Comparison of ENCODE assay signal across 7 mouse cellular contexts in the genomic region with DNA sequence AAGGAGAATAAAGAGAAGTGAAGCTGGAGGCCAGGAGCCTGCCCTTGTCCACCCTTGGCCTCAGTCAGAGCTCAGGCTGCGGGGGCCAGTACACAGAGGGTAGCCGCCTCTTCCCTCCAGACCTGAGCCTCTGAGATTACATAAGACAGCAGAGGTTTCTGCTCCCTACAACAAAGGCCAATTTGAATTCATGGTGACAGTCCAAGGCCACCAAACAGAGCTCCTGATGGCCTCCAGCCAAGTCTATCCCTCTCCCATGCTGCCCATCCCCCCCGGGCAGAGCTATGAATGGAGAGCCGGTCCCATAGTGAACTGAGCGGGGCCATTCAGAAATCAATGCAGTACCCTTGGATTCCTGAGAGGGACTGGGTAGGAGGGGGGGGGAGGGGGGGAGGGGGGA. TPM values are rescaled to one million over a fixed set of nuclear protein-coding genes. Genes with fewer than 3 reads are reported as not detected.
DNase-seq lines count a peak whose midpoint lies in the region; ATAC-seq lines count a peak whose summit lies in the region.

No protein-coding gene starts in this region.

- H3K4me3 ChIP-seq in limb, embryonic 12.5 days (replicated peaks), result no peak overlapping the region
- no peak overlapping the region for H3K4me3 ChIP-seq in limb, embryonic 10.5 days
- no peak overlapping the region for H3K4me3 ChIP-seq in forebrain, embryonic 14.5 days (ENCODE audit: low read depth, low read length)
- H3K4me3 ChIP-seq in hindbrain, embryonic 13.5 days, result no peak overlapping the region
- H3K4me3 ChIP-seq in midbrain, embryonic 15.5 days, result no peak overlapping the region

- no peak overlapping the region for H3K4me2 ChIP-seq in limb, embryonic 12.5 days
- no peak overlapping the region for H3K4me2 ChIP-seq in forebrain, embryonic 14.5 days (ENCODE audit: low read length)
- no peak overlapping the region for H3K4me2 ChIP-seq in hindbrain, embryonic 13.5 days
- no peak overlapping the region for H3K4me2 ChIP-seq in midbrain, embryonic 15.5 days

- 0 out of 2 replicates have a peak, but pooled peaks have one; percentile 46 for ATAC-seq in limb, embryonic 12.5 days (ENCODE audit: insufficient number of reproducible peaks, insufficient read depth, low FRiP score, low TSS enrichment, low read depth)
- peak; percentile 77 for ATAC-seq in forebrain, embryonic 14.5 days
- peak; percentile 52 for ATAC-seq in hindbrain, embryonic 13.5 days (ENCODE audit: low FRiP score)
- ATAC-seq in midbrain, embryonic 15.5 days (replicated peaks), result peak; percentile 53; the same call in 1 of the 2 replicates

- no peaks in the 10 kb centered on the region for H3K4me1 ChIP-seq in limb, embryonic 12.5 days (replicated peaks)
- H3K4me1 ChIP-seq in limb, embryonic 10.5 days, result no peaks in the 10 kb centered on the region
- peaks cover 5% of the 10 kb centered on the region; the same call in 1 of the 2 replicates for H3K4me1 ChIP-seq in forebrain, embryonic 14.5 days (ENCODE audit: control insufficient read depth, insufficient read depth, low read length)
- H3K4me1 ChIP-seq in hindbrain, embryonic 13.5 days (replicated peaks), result peaks cover 7% of the 10 kb centered on the region
- H3K4me1 ChIP-seq in midbrain, embryonic 15.5 days, result no peaks in the 10 kb centered on the region

- no peak for DNase-seq in limb, embryonic 10.5 days (ENCODE audit: low spot score)
- peak; percentile 74 for DNase-seq in forebrain, embryonic 14.5 days (ENCODE audit: low spot score)
- DNase-seq in embryo, embryonic 9.5 days (ENCODE audit: extremely low spot score), result no peak
- DNase-seq in urinary bladder, postnatal 25 days (ENCODE audit: low spot score), result no peak

- no peaks in the 10 kb centered on the region for H3K9me3 ChIP-seq in limb, embryonic 12.5 days
- no peaks in the 10 kb centered on the region for H3K9me3 ChIP-seq in limb, embryonic 10.5 days (replicated peaks)
- H3K9me3 ChIP-seq in forebrain, embryonic 14.5 days (replicated peaks; ENCODE audit: control insufficient read depth, low read length), result no peaks in the 10 kb centered on the region
- no peaks in the 10 kb centered on the region for H3K9me3 ChIP-seq in hindbrain, embryonic 13.5 days
- H3K9me3 ChIP-seq in midbrain, embryonic 15.5 days, result no peaks in the 10 kb centered on the region

- WGBS in limb, embryonic 12.5 days, result 89% methylated on average over 5 of the region's 5 CpGs
- WGBS in limb, embryonic 10.5 days, result 83% methylated on average over 5 of the region's 5 CpGs
- WGBS in forebrain, embryonic 14.5 days, result 30% methylated on average over 5 of the region's 5 CpGs
- WGBS in hindbrain, embryonic 13.5 days, result 49% methylated on average over 5 of the region's 5 CpGs
- 63% methylated on average over 5 of the region's 5 CpGs for WGBS in midbrain, embryonic 15.5 days

- no peaks in the 10 kb centered on the region for H3K36me3 ChIP-seq in limb, embryonic 12.5 days
- no peaks in the 10 kb centered on the region for H3K36me3 ChIP-seq in limb, embryonic 10.5 days
- H3K36me3 ChIP-seq in forebrain, embryonic 14.5 days (ENCODE audit: control insufficient read depth, insufficient read depth, low read length), result no peaks in the 10 kb centered on the region
- H3K36me3 ChIP-seq in hindbrain, embryonic 13.5 days, result peaks cover 42% of the 10 kb centered on the region
- H3K36me3 ChIP-seq in midbrain, embryonic 15.5 days (replicated peaks), result no peaks in the 10 kb centered on the region; the same call in 1 of the 2 replicates

- no peak overlapping the region for H3K27ac ChIP-seq in limb, embryonic 12.5 days
- H3K27ac ChIP-seq in limb, embryonic 10.5 days, result no peak overlapping the region
- no peak overlapping the region for H3K27ac ChIP-seq in forebrain, embryonic 14.5 days (ENCODE audit: low read depth, low read length)
- no peak overlapping the region; the same call in 1 of the 2 replicates for H3K27ac ChIP-seq in hindbrain, embryonic 13.5 days
- no peak overlapping the region for H3K27ac ChIP-seq in midbrain, embryonic 15.5 days

- H3K27me3 ChIP-seq in limb, embryonic 12.5 days, result no peaks in the 10 kb centered on the region
- H3K27me3 ChIP-seq in limb, embryonic 10.5 days (ENCODE audit: low read depth, poor library complexity, severe bottlenecking), result no peaks in the 10 kb centered on the region
- no peaks in the 10 kb centered on the region for H3K27me3 ChIP-seq in forebrain, embryonic 14.5 days (replicated peaks; ENCODE audit: control insufficient read depth, insufficient read depth, low read length)
- no peaks in the 10 kb centered on the region for H3K27me3 ChIP-seq in hindbrain, embryonic 13.5 days
- H3K27me3 ChIP-seq in midbrain, embryonic 15.5 days (replicated peaks), result no peaks in the 10 kb centered on the region

- H3K9ac ChIP-seq in limb, embryonic 12.5 days (replicated peaks), result no peak overlapping the region
- H3K9ac ChIP-seq in forebrain, embryonic 14.5 days (ENCODE audit: low read length), result no peak overlapping the region
- no peak overlapping the region for H3K9ac ChIP-seq in hindbrain, embryonic 13.5 days
- H3K9ac ChIP-seq in midbrain, embryonic 15.5 days, result no peak overlapping the region

RNA-seq across cellular contexts. Expression of a gene that starts 31.6 kb away (rescaled TPM):
- polyA plus RNA-seq in limb, embryonic 12.5 days (2016; fragmentation: Nextera tagmentation; extraction: Ambion mirVana), result not detected in 2 replicates
- polyA plus RNA-seq in limb, embryonic 10.5 days (2016; fragmentation: Nextera tagmentation; extraction: Ambion mirVana), result not detected in 2 replicates
- polyA plus RNA-seq in forebrain, embryonic 14.5 days (2014; fragmentation: Nextera tagmentation; extraction: Ambion mirVana), result not detected in 2 replicates
- not detected in 2 replicates for polyA plus RNA-seq in hindbrain, embryonic 13.5 days (2015; fragmentation: Nextera tagmentation; extraction: Ambion mirVana)
- not detected in 2 replicates for polyA plus RNA-seq in midbrain, embryonic 15.5 days (2015; fragmentation: Nextera tagmentation; extraction: Ambion mirVana)

RNA-seq across cellular contexts. Expression of a gene that starts 41.0 kb away (rescaled TPM):
- polyA plus RNA-seq in limb, embryonic 12.5 days (2016; fragmentation: Nextera tagmentation; extraction: Ambion mirVana), result not detected in 2 replicates
- polyA plus RNA-seq in limb, embryonic 10.5 days (2016; fragmentation: Nextera tagmentation; extraction: Ambion mirVana), result not detected in 2 replicates
- not detected in 2 replicates for polyA plus RNA-seq in forebrain, embryonic 14.5 days (2014; fragmentation: Nextera tagmentation; extraction: Ambion mirVana)
- polyA plus RNA-seq in hindbrain, embryonic 13.5 days (2015; fragmentation: Nextera tagmentation; extraction: Ambion mirVana), result not detected in 2 replicates
- not detected in 2 replicates for polyA plus RNA-seq in midbrain, embryonic 15.5 days (2015; fragmentation: Nextera tagmentation; extraction: Ambion mirVana)

RNA-seq across cellular contexts. Expression of a gene that starts 55.7 kb away (rescaled TPM):
- polyA plus RNA-seq in limb, embryonic 12.5 days (2016; fragmentation: Nextera tagmentation; extraction: Ambion mirVana), result not detected in 2 replicates
- polyA plus RNA-seq in limb, embryonic 10.5 days (2016; fragmentation: Nextera tagmentation; extraction: Ambion mirVana), result not detected in 2 replicates
- polyA plus RNA-seq in forebrain, embryonic 14.5 days (2014; fragmentation: Nextera tagmentation; extraction: Ambion mirVana), result not detected in 2 replicates
- not detected in 2 replicates for polyA plus RNA-seq in hindbrain, embryonic 13.5 days (2015; fragmentation: Nextera tagmentation; extraction: Ambion mirVana)
- polyA plus RNA-seq in midbrain, embryonic 15.5 days (2015; fragmentation: Nextera tagmentation; extraction: Ambion mirVana), result not detected in 2 replicates
